Mouse (Mus musculus): ENCODE measurements around the gene Traf3ip3. TPM values are rescaled to one million over a fixed set of nuclear protein-coding genes. Genes with fewer than 3 reads are reported as not detected.

Traf3ip3 gene
- total and polyA plus RNA-seq, 3 experiments: 60.9 to 72.9 (median 68.8) TPM

GRCm38 (mm10) chr1:193188257-193188656, 13.2 kb downstream of the Traf3ip3 start:
- Histone ChIP-seq H3K79me2 (replicated peaks; ENCODE audit: control insufficient read depth, extremely low read depth, insufficient read depth, poor library complexity, severe bottlenecking) (peaks cover 4% of the 10 kb centered on the region; the same call in 1 of the 2 replicates), H3K27me3 (replicated peaks) (no peaks in the 10 kb centered on the region), H3K36me3 (replicated peaks in 1 of 2; ENCODE audit: control insufficient read depth in 1 of 2, insufficient read depth in 1 of 2, low read length in 1 of 2) (peaks cover 78 to 92% of the 10 kb centered on the region in 2 experiments), H3K4me2 (ENCODE audit: insufficient read depth, low read depth, poor library complexity, severe bottlenecking) (no peak overlapping the region), H3K9ac (ENCODE audit: insufficient read depth, low read depth) (no peak overlapping the region), H3K4me3 (replicated peaks in 1 of 3; ENCODE audit: low read depth in 2 of 3, low read length in 2 of 3, poor library complexity in 1 of 3) (no peak overlapping the region), H3K9me3 (replicated peaks; ENCODE audit: low read length) (no peaks in the 10 kb centered on the region), H3K4me1 (ENCODE audit: control insufficient read depth in 1 of 2, insufficient read depth in 2 of 2) (peaks cover 12 to 76% of the 10 kb centered on the region in 2 experiments), H3K27ac (ENCODE audit: insufficient read depth, low read depth) (no peak overlapping the region)
- TF ChIP-seq ZC3H11A (IDR thresholded peaks at IDR 0.05; ENCODE audit: low read depth, low read length) (no peak), SMC3 (IDR thresholded peaks at IDR 0.05; ENCODE audit: low read depth, low read length) (no peak), CHD1 (IDR thresholded peaks at IDR 0.05; ENCODE audit: low read depth, low read length) (no peak), TBP (conservative IDR thresholded peaks at IDR 0.05; ENCODE audit: low read depth, low read length) (no peak), USF1 (IDR thresholded peaks at IDR 0.05; ENCODE audit: low read depth, low read length) (no peak), PAX5 (IDR thresholded peaks at IDR 0.05; ENCODE audit: low read length) (no peak), RAD21 (IDR thresholded peaks at IDR 0.05; ENCODE audit: low read depth, low read length) (no peak), POLR2A (IDR thresholded peaks at IDR 0.05; ENCODE audit: low read depth, low read length) (no peak), ZMIZ1 (IDR thresholded peaks at IDR 0.05; ENCODE audit: low read depth, low read length) (no peak), ELF1 (IDR thresholded peaks at IDR 0.05; ENCODE audit: low read depth, low read length) (no peak), TCF12 (IDR thresholded peaks at IDR 0.05; ENCODE audit: low read depth, low read length) (no peak), CTCF (conservative IDR thresholded peaks at IDR 0.05 in 1 of 2, IDR thresholded peaks at IDR 0.05 in 1 of 2; ENCODE audit: low read depth in 2 of 2, low read length in 2 of 2) (no peak), MYC (IDR thresholded peaks at IDR 0.05; ENCODE audit: low read depth, low read length) (no peak), MAFK (IDR thresholded peaks at IDR 0.05; ENCODE audit: insufficient replicate concordance, low read length) (no peak), GABPA (IDR thresholded peaks at IDR 0.05; ENCODE audit: insufficient replicate concordance, low read depth, low read length) (no peak), MAZ (IDR thresholded peaks at IDR 0.05; ENCODE audit: low read depth, low read length) (no peak), JUND (conservative IDR thresholded peaks at IDR 0.05; ENCODE audit: low read depth, low read length) (no peak)
- dilution Hi-C loops (cut with MboI; ENCODE audit: extremely low pct_ligation_motif_present, extremely low pct_unique_long_range_greater_than_20kb, low sequenced_read_pairs) (no loop called here), in situ Hi-C loops (cut with MboI; ENCODE audit: low pct_ligation_motif_present, low pct_unique_long_range_greater_than_20kb, low sequenced_read_pairs) (no loop called here)
- DNase-seq (ENCODE audit: extremely low read depth): no peak

GRCm38 (mm10) chr1:193181104-193181503, 20.4 kb downstream of the Traf3ip3 start:
- H3K4me2 ChIP-seq (ENCODE audit: insufficient read depth, low read depth, poor library complexity, severe bottlenecking): no peak overlapping the region; the same call in 1 of the 2 replicates
- in situ Hi-C loops (cut with MboI; ENCODE audit: low pct_ligation_motif_present, low pct_unique_long_range_greater_than_20kb, low sequenced_read_pairs) (no loop called here), dilution Hi-C loops (cut with MboI; ENCODE audit: extremely low pct_ligation_motif_present, extremely low pct_unique_long_range_greater_than_20kb, low sequenced_read_pairs) (no loop called here)
- TF ChIP-seq BHLHE40 (IDR thresholded peaks at IDR 0.05; ENCODE audit: low read depth, low read length) (0 out of 2 replicates have a peak, but pooled peaks have one; percentile 18), TCF12 (IDR thresholded peaks at IDR 0.05; ENCODE audit: low read depth, low read length) (peak; percentile 79), EP300 (IDR thresholded peaks at IDR 0.05; ENCODE audit: low read length) (peak; percentile 68), SIN3A (IDR thresholded peaks at IDR 0.05; ENCODE audit: low read length) (peak; percentile 49; the same call in 1 of the 2 replicates), MEF2A (IDR thresholded peaks at IDR 0.05; ENCODE audit: borderline replicate concordance, low read depth, low read length) (peak; percentile 66; the same call in 1 of the 2 replicates), JUND (conservative IDR thresholded peaks at IDR 0.05; ENCODE audit: low read depth, low read length) (no peak), IRF4 (IDR thresholded peaks at IDR 0.05; ENCODE audit: low read depth, low read length) (peak; percentile 82), MYC (IDR thresholded peaks at IDR 0.05; ENCODE audit: low read depth, low read length) (no peak), POLR2A (IDR thresholded peaks at IDR 0.05; ENCODE audit: low read depth, low read length) (peak; percentile 15; the same call in 1 of the 2 replicates), ETS1 (conservative IDR thresholded peaks at IDR 0.05; ENCODE audit: low read depth, low read length) (peak; percentile 36; the same call in 1 of the 2 replicates)
- H3K9me3 ChIP-seq (replicated peaks; ENCODE audit: low read length): no peaks in the 10 kb centered on the region
- no peak overlapping the region for H3K9ac ChIP-seq (ENCODE audit: insufficient read depth, low read depth)
- no peak overlapping the region for H3K4me3 ChIP-seq (replicated peaks in 1 of 3; ENCODE audit: low read depth in 2 of 3, low read length in 2 of 3, poor library complexity in 1 of 3)
- no peaks in the 10 kb centered on the region for H3K27me3 ChIP-seq (replicated peaks)
- DNase-seq (ENCODE audit: extremely low read depth): no peak
- H3K4me1 ChIP-seq (ENCODE audit: control insufficient read depth in 1 of 2, insufficient read depth in 2 of 2): peaks cover 20 to 72% of the 10 kb centered on the region in 2 experiments
- peak overlapping the region; percentile 55 for H3K27ac ChIP-seq (ENCODE audit: insufficient read depth, low read depth)
- 0 out of 2 replicates have a peak, but pooled peaks cover 4% of the 10 kb centered on the region for H3K79me2 ChIP-seq (replicated peaks; ENCODE audit: control insufficient read depth, extremely low read depth, insufficient read depth, poor library complexity, severe bottlenecking)
- peaks cover 58 to 85% of the 10 kb centered on the region in 2 experiments for H3K36me3 ChIP-seq (replicated peaks in 1 of 2; ENCODE audit: control insufficient read depth in 1 of 2, insufficient read depth in 1 of 2, low read length in 1 of 2)
